Mouse (Mus musculus) embryo, embryonic 11.5 days (tissue): Measurements from ENCODE around the gene Zap70.
"Not testable (repeated sequence)": the region's sequence is repeated elsewhere in the genome, so short reads cannot be mapped to it uniquely, and the experiment has no call there.

Experiments
- DNase-seq: peaks from one replicate; pipeline ENCODE4 v3.0.0-alpha.2; 2012; ENCODE audit warnings: low read depth, low spot score

Zap70 gene

DNA sequence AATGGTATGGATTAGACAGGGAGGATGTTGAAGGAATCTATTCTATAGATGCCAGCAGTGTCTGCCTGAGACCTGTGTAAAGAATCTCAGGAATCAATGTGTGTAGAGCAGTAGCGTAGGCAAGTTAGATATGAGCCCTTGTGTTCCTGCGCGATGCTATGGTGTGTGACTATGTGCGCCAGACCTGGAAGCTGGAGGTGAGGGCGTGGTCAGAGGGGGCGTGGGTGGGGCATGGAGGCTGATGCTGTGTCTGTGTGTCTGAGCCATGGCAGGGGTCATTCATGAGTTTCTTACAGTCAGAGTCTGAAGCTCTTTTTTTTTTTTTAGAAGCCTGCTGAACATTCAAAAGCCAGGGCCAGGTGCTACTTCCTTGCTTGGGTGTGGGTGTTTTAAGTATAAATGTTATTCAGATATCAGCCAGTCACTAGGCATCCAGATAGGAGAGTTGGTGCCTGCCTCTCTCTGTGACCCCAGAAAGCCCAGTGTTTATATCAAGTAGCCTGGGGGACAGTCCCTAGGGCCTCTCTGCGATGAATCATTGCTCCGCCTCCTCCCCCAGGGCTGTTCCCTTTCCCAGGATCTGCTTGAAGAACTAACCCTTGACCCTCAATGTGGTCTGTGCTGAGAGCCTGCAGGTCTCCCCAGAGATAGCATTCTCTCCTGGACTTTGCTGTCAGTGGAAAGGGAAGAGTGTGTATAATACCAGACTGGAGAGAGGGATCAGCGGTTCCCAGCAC lies 10.8 kb downstream of the Zap70 start:
- DNase-seq: no peak

DNA sequence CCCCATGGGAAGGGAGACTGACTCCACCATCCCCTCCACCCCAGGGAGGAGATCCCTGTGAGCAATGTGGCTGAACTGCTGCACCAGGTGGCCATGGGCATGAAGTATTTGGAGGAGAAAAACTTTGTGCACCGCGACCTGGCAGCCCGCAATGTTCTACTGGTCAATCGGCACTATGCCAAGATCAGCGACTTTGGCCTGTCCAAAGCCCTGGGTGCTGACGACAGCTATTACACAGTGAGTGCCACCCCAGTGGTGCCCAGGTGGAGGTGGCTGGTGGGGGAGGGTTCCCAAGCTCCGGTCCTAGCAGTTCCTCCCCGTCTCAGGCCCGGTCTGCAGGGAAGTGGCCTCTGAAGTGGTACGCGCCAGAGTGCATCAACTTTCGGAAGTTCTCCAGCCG lies 19.2 kb downstream of the Zap70 start:
- no peak for DNase-seq

DNA sequence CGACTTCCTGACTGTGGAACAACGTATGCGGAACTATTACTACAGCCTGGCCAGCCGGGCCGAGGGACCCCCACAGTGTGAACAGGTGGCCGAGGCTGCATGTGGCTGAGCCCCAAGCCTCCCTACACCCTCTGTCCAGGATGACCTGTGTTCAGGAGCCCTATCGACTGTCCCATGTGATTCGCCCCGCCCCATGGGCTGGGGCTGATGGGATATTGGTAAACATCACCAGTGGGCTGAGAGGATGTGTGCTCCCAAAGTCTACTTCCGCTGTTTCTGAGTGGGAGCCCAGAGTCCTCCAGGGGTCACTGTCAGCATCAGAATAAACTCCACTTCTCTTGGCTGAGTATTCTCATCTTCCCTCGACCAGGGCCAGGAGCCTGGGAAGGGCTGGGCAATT lies 20.9 kb downstream of the Zap70 start:
- no peak for DNase-seq

DNA sequence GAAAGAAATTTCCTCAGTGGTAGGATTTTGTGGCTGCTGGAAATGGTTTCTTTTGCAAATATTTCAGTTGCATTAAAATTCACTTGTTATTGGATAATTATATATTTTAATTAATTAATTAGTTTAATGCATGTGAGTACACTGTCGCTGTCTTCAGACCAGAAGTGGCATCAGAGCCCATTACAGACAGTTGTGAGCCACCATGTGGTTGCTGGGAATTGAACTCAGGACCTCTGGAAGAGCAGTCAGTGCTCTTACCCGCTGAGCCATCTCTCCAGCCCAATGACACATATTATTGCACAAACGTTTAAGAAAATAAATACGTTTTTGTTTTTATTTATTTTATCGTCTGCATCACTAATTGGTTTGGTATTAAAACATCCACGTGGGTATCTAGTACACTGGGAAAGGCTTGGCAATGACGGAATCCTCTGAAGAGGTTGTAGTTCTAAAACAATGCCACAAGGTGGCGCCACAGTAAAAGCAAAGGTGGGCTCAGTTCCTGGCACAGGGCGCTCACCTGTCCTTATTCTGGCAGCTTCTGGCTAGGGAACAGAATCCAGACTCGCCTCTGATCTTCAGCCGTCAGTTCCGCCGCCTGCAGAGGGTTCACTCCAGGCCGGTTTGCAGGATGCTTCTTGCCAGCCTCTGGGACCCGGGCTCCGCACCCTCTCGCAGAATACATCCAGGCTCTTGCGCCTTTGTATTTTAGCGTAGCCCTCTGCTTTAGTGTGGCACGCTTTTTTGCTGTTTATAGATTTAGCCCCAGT lies 23.0 kb downstream of the Zap70 start:
- DNase-seq: peak; percentile 56

DNA sequence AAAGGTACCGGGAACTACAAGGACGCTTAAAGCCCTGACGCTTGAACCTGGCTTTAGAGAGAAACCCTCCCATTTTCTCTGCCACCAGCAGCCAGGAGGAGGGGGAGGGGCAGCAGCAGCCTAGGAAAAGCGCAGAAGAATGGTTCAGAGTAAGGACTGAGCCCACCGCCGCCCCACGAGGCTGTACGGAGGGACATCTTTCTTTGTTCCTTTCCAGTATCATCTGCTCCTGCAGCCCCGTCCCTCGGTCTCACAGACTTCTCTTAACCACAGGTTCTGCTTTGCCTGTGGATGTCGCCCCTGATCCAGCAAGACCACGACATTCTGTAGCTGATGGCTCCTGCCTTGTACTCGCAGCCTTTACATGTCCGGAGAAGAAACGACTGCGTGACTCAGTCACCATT lies 23.6 kb downstream of the Zap70 start:
- DNase-seq: peak; percentile 26

DNA sequence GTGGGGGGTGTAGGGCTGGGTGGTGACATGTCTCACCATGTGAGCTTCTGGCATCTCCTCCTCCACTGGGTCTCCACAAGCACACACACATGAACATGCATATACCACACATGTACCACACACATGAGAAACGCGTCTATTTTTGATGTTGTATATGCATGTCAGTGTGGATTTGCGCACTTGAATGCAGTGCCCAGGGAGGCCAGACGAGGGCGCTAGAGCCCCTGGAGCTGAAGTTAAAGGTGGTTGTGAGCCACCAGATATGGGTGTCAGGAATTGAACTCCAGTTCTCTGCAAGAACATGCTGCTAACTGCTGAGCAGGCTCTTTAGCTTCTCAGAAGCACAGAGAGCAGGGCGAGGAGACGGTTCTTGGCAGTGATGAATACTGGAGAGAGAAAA lies 24.8 kb downstream of the Zap70 start:
- DNase-seq: no peak

DNA sequence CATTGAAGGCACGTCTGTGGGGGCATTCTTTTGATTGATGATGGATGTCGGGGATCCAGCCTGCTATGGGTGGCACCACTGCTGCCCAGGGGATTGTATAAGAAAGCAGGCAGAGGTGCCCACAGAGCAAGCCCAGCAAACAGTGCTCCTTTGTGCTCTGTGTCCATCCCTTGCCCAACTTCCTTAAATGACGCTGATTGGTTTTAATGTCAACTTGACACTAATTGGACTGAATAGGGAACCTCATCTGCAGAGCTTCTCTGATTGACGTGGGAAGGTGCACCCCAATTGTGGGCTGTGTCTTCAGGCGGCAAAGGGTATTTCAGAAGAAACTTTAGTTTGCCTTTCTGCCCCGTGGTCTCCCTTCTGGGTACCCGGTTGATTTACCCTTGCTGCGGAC lies 27.8 kb downstream of the Zap70 start:
- DNase-seq: no peak

DNA sequence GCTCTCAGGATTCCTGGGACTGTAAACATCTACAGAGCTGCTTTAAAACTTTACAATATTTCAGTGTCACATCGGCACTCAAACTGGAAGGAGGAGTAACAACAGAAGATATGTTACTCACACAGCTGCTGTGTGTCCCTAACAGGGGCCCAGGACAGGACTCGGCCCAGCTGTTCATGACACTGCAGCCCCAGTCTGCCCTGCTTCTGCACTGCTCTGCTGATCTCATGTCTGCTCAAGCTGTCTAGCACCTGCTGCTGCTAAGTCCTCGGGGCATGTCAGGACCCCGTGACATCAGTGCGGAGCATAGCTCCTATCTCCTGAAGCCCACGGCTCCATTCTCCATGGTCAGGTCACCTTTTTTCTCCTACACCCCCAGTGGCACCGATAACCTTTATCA lies 35.1 kb downstream of the Zap70 start:
- no peak for DNase-seq

DNA sequence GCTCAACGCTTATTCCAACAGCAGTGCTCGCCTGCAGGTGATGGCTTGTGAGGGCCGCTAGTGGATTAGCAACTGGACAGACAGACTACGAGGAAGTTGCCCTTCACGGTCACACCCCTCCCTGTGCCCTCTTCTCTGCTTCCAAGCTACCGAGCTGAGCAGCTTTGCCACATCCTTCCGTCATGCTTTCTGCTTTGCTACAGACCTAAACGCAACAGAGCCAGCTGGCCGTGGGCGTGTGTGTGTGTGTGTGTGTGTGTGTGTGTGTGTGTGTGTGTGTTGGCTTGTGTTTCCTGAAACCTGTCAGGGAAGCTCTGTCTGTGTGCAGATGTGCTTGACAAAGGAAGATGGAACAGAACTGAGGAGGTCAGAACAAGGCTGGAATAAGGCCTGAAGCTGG lies 35.9 kb downstream of the Zap70 start:
- no peak for DNase-seq

DNA sequence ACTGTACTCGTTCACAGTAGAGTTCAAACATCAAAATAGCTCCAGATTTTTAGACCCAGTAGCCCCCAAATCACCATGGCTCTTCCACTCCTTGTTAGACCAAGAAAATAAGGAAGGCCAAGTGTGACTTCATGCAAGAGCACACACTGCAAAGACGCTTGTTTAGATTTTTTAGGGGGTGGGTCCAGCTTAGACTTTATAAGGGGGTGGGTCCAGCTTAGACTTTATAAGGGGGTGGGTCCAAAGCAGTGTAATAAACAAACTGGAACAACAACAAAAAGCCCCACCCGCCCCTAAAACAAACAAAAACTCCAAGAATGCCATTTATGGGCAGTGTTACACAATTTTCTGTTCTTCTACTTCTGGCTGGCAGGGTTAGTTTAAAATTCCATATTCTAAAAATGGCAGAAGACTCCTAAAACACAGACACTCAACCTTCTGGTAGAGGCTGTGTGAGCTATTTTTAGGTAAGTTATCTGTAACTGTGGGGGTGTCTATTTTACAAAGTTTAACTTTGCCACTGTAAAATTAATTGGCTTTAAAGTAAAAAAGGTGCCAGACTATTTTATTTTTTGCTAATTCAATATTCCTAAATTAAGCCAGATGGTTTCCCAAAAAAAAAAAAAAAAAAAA lies 38.9 kb downstream of the Zap70 start:
- DNase-seq: no peak

DNA sequence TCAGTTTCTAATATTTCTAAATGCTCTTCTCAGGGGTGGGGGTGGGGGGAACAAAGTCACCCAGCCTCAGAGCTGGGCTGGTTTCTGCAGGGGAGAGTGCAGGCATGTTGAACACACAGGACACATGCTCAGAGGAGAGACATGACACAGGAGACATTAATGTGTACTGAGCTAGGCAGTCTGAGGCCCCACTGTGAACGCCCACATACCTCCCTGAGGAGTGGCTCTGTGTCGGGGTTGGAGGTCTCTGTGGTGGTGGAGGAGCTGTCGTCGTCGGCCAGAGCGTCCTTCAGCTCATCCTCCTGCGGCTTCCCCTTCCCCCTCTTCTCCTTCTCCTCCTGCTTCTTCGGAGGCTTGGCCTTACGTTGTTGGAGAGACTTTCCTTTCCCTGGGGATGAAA lies 42.7 kb downstream of the Zap70 start:
- no peak for DNase-seq

DNA sequence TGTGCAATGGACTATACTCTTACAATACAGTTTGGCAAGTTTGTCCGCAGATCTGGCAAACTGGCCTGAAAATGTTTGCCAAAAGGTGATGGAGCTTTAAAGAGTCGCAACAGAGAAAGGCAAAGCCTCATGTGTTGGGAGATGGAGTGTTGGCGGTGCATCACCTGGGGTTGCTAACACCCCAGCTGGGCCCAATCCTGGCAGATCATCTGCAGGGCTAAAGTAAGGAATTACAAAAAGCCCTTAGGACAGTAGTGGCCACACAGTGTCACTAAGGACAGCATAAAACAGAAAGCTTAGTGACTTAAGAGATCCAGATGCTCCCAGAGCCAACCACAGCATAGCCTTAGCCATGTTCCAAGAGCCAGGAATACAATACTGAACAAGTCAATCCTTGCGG lies 43.2 kb downstream of the Zap70 start:
- DNase-seq: no peak

DNA sequence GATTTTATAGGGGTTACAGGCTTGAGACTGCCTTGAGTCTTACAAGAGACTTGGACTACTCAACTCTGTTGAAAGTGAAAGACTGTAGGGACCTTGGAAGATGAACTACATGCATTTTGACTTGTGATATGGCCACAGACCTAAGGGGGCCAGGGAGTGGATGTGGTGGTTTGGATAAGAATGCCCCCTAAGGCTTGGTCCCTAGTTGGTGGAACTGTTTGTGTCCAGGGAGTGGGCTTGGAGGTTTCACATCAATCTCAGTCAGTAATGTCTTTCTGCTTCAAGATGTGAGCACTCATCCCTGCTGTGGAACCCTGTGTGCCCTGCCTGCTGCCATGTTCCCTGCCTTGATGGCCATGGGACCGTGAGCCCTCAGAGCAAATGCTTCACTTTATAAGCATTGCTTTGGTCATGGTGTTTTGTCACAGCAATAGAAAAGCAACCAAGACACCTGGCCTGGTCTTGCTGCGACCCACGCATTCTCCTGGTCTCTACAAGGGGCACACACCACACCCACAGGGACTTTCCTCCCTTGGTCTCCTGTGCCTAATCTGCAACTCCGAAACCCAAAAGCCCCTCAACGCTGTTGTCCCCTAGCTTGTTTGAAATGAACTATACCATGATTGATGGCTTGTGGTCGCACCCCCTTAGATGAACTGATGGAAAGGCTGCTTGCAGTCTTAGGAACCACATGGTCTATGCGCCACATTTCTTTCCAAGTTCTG lies 44.7 kb downstream of the Zap70 start:
- no peak for DNase-seq

DNA sequence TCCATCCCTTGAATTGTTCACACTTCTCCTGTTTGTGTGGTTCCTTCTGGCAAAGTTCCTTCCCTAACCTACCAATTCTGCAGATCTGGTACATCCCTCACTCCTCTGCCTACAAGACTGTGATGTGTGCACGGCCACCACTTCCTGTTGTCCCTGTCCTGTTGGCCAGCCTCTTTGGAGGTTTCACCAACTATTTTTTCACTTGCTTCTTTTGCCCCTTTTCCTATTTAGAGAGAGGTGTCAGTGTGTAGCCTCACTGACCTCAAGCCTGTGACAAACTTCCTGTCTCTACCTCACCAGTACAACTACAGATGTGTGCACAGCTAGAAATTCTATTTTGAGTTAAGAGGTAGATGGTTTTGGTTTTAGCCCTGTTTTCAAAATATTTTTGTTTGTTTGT lies 45.5 kb downstream of the Zap70 start:
- DNase-seq: no peak

DNA sequence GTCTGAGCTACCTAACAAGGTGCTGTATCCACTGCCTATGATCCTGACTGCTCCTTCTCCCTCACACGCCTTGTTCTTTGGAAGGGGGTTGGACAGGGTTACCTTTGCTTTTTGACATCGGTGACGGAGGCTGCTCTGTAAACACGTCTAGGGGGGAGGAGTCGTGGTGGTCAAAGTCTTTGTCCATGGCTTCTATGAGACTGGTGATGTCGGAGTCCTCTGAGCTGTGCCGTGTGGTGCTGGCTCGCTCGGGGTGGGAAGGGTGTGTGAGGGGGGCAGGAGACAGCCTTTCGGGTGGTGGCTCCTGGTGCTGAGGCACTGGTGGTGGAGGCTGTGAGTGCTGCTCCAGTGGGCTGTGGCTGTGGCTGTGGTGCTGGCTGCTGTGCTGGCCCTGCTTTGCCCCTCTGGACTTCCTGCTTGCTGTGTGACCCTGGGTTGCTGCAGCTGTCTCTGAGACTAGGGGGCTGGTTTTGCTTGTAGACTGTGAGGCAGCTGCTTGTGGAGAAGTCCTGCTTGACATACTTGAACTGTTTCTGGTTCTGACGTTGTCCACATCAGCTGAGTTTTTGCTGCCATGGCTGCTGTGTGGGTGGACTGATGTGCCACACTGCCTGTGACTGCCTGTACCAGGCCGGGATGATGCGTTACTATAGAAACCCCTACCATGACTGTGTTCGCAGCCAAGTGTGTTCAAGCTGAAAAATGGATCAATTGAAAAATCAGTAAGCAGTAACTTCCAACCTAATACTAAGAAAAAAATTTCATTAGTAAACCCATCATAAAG lies 46.4 kb downstream of the Zap70 start:
- no peak for DNase-seq

DNA sequence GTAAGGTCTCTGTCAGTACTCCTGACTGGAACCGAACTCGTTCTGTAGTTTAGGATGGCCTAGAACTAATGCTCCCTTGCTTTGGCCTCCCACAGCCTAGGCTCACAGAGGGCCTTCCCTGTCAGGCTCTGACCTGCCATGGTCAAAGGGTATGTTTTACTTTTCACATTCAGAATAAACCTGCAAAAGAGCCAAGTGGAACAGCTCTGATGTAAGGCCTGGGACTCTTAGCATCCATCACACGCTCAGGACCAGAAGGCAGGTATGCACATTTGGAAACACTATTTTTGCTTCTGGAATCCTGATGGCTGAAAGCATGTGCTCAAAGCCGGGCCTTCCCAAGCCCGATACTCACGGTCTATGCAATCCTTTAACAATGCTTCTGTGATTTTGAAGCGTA lies 50.2 kb downstream of the Zap70 start:
- DNase-seq: no peak

DNA sequence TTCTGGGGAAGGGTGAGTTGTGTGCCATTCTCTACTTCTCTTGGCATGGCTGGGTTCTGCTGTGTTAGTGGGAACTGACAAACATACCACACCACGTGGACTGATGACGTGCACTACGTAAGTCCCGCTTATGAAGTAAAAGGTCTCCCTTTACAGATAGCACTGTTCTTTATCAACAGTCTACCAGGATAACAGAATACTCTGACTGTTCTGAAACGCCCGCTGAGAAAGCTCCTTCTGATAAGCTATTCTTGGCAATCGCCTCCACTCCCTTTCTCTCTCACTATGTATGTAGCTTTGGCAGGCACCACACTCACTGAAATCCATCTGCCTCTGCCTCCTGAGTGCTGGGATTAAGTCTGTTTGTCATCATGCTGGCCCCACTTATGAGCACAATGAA lies 51.8 kb downstream of the Zap70 start:
- no peak for DNase-seq

DNA sequence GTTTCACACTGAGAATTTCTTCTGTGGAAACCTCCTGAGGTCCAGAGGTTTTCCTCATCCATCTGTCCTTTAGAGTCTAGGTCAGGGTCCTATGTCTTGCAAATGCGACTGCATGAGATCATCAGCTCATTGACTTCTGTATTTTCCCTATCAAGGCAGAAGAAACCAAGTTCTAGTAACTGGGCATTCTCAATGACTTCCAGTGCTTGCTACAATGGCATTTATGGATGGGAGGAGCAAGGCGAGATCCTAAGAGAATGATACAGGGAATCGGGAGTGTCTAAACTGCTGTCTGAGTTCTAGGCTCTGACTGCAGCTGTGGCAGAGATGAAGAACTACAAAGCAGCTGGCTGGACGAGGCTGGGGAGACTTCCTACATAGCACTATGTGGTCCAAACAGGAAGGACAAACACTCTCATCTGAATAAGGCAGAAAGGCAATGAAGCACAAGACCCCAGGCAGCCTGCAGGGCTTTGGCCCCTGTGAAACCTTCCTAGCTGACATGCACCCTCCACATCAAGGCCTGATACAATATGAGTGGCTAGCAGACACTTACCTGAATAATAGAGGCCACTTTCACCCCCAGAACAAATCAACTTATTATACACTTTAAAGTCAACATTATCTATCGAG lies 52.8 kb downstream of the Zap70 start:
- DNase-seq: no peak

DNA sequence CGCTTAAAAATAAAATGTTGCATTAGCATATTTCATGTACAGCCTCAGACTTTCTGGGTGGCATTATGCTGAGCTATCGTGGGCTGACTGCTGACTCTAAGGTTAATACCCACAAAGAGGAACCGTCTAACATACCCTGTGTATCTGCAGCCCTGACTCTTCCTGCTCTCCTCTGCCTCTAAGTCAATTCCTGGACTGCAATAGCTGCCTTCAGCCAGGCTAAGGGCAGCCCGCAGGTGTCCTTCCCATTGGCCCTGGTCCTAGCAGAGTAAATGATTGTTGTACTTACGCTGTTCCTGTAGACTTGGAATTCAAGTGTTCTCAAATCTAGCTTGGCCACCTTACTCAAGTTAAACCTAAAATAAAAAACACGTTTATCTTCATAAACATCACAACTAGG lies 53.6 kb downstream of the Zap70 start:
- DNase-seq: no peak

DNA sequence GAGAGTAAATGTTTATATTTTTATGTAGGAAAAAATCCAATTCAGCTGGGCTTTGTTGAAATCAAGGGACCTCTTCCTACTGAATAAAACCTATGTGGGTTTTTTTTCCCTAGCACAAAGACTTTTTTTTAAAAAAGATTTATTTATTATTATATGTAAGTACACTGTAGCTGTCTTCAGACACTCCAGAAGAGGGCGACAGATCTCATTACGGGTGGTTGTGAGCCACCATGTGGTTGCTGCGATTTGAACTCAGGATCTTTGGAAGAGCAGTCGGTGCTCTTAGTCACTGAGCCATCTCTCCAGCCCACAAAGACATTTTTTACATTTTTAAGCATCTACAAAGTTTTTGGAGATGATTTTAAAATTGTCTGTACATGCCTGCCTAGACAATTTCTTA lies 60.3 kb downstream of the Zap70 start:
- not testable (repeated sequence) for DNase-seq

DNA sequence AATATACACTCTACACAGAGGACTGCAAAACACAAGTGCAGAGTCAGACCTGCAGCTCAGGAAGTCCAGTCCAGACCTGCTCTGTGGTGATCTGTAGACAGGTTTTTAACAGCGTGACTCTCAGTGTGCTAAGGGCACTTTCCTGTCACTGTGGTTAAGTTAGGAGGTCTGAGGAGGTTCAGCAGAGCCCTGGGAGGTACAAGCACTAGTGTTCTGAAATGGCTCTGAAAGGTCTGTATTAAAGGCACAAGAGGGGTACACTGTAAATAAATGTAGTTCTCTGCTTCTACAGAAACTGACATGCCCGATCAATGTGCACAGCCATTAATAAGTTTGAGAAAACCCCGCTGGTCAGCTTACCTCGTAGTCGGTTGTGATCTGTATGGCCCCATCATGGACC lies 62.8 kb downstream of the Zap70 start:
- no peak for DNase-seq
